In the genomic region with DNA sequence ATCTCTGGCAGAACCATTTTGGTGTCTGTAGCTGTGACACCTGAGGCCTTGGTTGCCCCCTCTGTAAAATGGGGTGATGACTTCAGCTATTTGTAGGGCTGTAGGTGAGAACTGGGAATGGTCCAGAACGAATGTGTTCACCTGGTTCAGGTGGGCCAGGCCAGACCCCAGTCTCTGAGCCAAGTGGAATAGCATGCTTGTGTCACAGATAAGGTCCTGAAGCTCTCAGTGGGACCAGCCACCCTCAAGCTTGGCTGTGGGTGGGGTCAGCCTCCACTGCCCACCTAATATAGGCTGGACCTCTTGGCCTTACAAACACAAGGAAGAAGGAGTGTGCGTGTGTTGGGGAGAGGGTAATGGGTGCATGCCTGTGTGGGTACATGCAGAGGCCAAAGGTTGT, we compare ENCODE assay signal across 6 mouse cellular contexts.
"Had no signal": no experiment of that assay in that cellular context is flagged by ENCODE, and none has a peak within 500 bp of the region (broad histone marks: within the 10 kb centered on the region; RNA-seq: fewer than 3 reads in every experiment).

No protein-coding gene starts in this region.

- H3K9me3 ChIP-seq: kidney, embryonic 15.5 days; liver, embryonic 13.5 days; neural tube, embryonic 12.5 days; stomach, embryonic 15.5 days had no signal

- H3K4me3 ChIP-seq: kidney, embryonic 15.5 days; left cerebral cortex, adult 2 months; liver, embryonic 13.5 days; neural tube, embryonic 12.5 days; stomach, embryonic 15.5 days had no signal

- H3K27me3 ChIP-seq: kidney, embryonic 15.5 days; liver, embryonic 13.5 days; neural tube, embryonic 12.5 days; stomach, embryonic 15.5 days had no signal

- H3K9ac ChIP-seq: kidney, embryonic 15.5 days; liver, embryonic 13.5 days; neural tube, embryonic 12.5 days; stomach, embryonic 15.5 days had no signal

- H3K36me3 ChIP-seq: liver, embryonic 13.5 days; neural tube, embryonic 12.5 days; stomach, embryonic 15.5 days had no signal

- H3K27ac ChIP-seq: kidney, embryonic 15.5 days; left cerebral cortex, adult 2 months; liver, embryonic 13.5 days; neural tube, embryonic 12.5 days; stomach, embryonic 15.5 days had no signal

- H3K4me2 ChIP-seq: kidney, embryonic 15.5 days; liver, embryonic 13.5 days; midbrain, embryonic 11.5 days; neural tube, embryonic 12.5 days; stomach, embryonic 15.5 days had no signal
